Mouse (Mus musculus): Measurements from ENCODE around the gene Tsc22d1.

GRCm38 (mm10) chr14:76540005-76540670 is 125.4 kb downstream of the Tsc22d1 start:
- TF ChIP-seq CTCF (IDR thresholded peaks at IDR 0.05; ENCODE audit: low read depth, low read length): no peak
- TF ChIP-seq TAL1 (conservative IDR thresholded peaks at IDR 0.05; ENCODE audit: low read depth, low read length): no peak
- no peak for TF ChIP-seq GATA1 (IDR thresholded peaks at IDR 0.05; ENCODE audit: borderline replicate concordance, low read length)

Data from G1E (cell line).